Mouse (Mus musculus) stomach, postnatal 0 days (tissue): ENCODE measurements around the gene Serping1. TPM values are rescaled to one million over a fixed set of nuclear protein-coding genes. Genes with fewer than 3 reads are reported as not detected.
"Not testable (repeated sequence)": the region's sequence is repeated elsewhere in the genome, so short reads cannot be mapped to it uniquely, and the experiment has no call there.

Experiments
- ATAC-seq: fragments of 200-750 bp; cut with Nextera tagmentation; 2 replicates; pipeline ENCODE4 v1.8.0; 2017; ENCODE audit not compliant: low FRiP score, low TSS enrichment
- DNase-seq: peaks from one replicate; pipeline ENCODE4 v3.0.0-alpha.2; 2016; ENCODE audit warnings: low spot score
- H3K27ac ChIP-seq: fragments of 300-500 bp; sonication (generic); replicated peaks from 2 replicates; pipeline ENCODE4 v1.5.1; 2014; ENCODE audit warnings: mild to moderate bottlenecking, control low read depth
- H3K27me3 ChIP-seq: fragments of 300-500 bp; sonication (generic); 2 replicates; pipeline ENCODE4 v1.6.1; 2014; ENCODE audit warnings: low read length; ENCODE audit not compliant: control insufficient read depth, insufficient read depth
- H3K36me3 ChIP-seq: fragments of 300-500 bp; sonication (generic); 2 replicates; pipeline ENCODE4 v1.6.1; 2014; ENCODE audit warnings: low read length, mixed read lengths; ENCODE audit not compliant: control insufficient read depth, insufficient read depth
- H3K4me1 ChIP-seq: fragments of 300-500 bp; sonication (generic); replicated peaks from 2 replicates; pipeline ENCODE4 v1.6.1; 2014; ENCODE audit warnings: antibody characterized with exemption; ENCODE audit not compliant: control insufficient read depth, insufficient read depth
- H3K4me2 ChIP-seq: fragments of 300-500 bp; sonication (generic); replicated peaks from 2 replicates; pipeline ENCODE4 v1.6.1; 2014; ENCODE audit warnings: low read depth, mild to moderate bottlenecking, control low read depth, moderate library complexity
- H3K4me3 ChIP-seq: fragments of 300-500 bp; sonication (generic); 2 replicates; pipeline ENCODE4 v1.5.1; 2014; ENCODE audit warnings: low read depth, low read length, control low read depth
- H3K9ac ChIP-seq: fragments of 300-500 bp; sonication (generic); 2 replicates; pipeline ENCODE4 v1.6.1; 2014; ENCODE audit warnings: mild to moderate bottlenecking, low read length, control low read depth, mixed read lengths
- H3K9me3 ChIP-seq: fragments of 300-500 bp; sonication (generic); 2 replicates; pipeline ENCODE4 v1.6.1; 2016; ENCODE audit warnings: low read length; ENCODE audit not compliant: control insufficient read depth
- CTCF ChIP-seq: IDR thresholded peaks from 2 replicates; pipeline ENCODE4 v1.5.1; 2016; ENCODE audit warnings: antibody characterized with exemption, low read depth, mild to moderate bottlenecking, moderate library complexity
- EP300 ChIP-seq: optimal IDR thresholded peaks from 2 replicates; pipeline ENCODE3; 2016; ENCODE audit warnings: antibody characterized with exemption
- WGBS: fragments of 180-500 bp; shearing (Covaris S2); extraction: QIAGEN DNeasy Blood & Tissue Kit; methylation state at CpG from one replicate; pipeline ENCODE4 v1.1.7; 2014; 5-methylcytosine and 5-hydroxymethylcytosine counted together
- polyA plus RNA-seq: library from polyadenylated mRNA; unstranded; fragments of >200 nt; fragmentation: Nextera tagmentation; extraction: Ambion mirVana; gene quantifications from 2 replicates; pipeline ENCODE4 v1.2.1, GENCODE M21; 2015

Serping1 gene
- polyA plus RNA-seq, 1 experiment from 2014 or later, result 103 TPM

GRCm38 (mm10) chr2:84735346-84735920 is 39.8 kb downstream of the Serping1 start:
- no peak overlapping the region for H3K4me3 ChIP-seq
- H3K9ac ChIP-seq, result no peak overlapping the region
- TF ChIP-seq EP300, result no peak
- TF ChIP-seq CTCF, result no peak
- 19% methylated on average over 7 of the region's 7 CpGs for WGBS
- H3K27ac ChIP-seq, result no peak overlapping the region
- H3K36me3 ChIP-seq, result no peaks in the 10 kb centered on the region
- 0 out of 2 replicates have a peak, but pooled peaks cover 2% of the 10 kb centered on the region for H3K27me3 ChIP-seq
- no peak overlapping the region; the same call in 1 of the 2 replicates for H3K4me2 ChIP-seq
- H3K4me1 ChIP-seq, result peaks cover 5% of the 10 kb centered on the region
- ATAC-seq (no peak), DNase-seq (no peak)
- no peaks in the 10 kb centered on the region for H3K9me3 ChIP-seq

GRCm38 (mm10) chr2:84734919-84735318 is 40.3 kb downstream of the Serping1 start:
- no peak for ATAC-seq

GRCm38 (mm10) chr2:84734351-84734864 is 40.8 kb downstream of the Serping1 start:
- Histone ChIP-seq H3K9me3 (no peaks in the 10 kb centered on the region), H3K4me1 (peaks cover 5% of the 10 kb centered on the region), H3K4me2 (peak overlapping the region; percentile 54), H3K27ac (0 out of 2 replicates have a peak overlapping the region, but pooled peaks have one; percentile 24), H3K36me3 (no peaks in the 10 kb centered on the region), H3K4me3 (peak overlapping the region; percentile 32), H3K9ac (peak overlapping the region; percentile 32), H3K27me3 (0 out of 2 replicates have a peak, but pooled peaks cover 2% of the 10 kb centered on the region)
- ATAC-seq, result no peak; the same call in 1 of the 2 replicates
- no peak for TF ChIP-seq EP300
- TF ChIP-seq CTCF, result no peak
- no peak for DNase-seq
- under 1% methylated on average over 11 of the region's 11 CpGs for WGBS

More at GRCm38 (mm10) chr2:84734919-84735318, 40.3 kb downstream of the Serping1 start:
- H3K9ac ChIP-seq, result peak overlapping the region; percentile 32
- peaks cover 5% of the 10 kb centered on the region for H3K4me1 ChIP-seq
- DNase-seq, result no peak
- TF ChIP-seq EP300 (no peak), CTCF (no peak)
- no peaks in the 10 kb centered on the region for H3K36me3 ChIP-seq
- H3K4me2 ChIP-seq, result peak overlapping the region; percentile 54
- H3K4me3 ChIP-seq, result peak overlapping the region; percentile 32
- H3K27ac ChIP-seq, result no peak overlapping the region
- H3K27me3 ChIP-seq, result 0 out of 2 replicates have a peak, but pooled peaks cover 2% of the 10 kb centered on the region
- H3K9me3 ChIP-seq, result no peaks in the 10 kb centered on the region
- 0% methylated on average over 2 of the region's 2 CpGs for WGBS

- ATAC-seq, result peak; percentile 67; the same call in 1 of the 2 replicates
- Histone ChIP-seq H3K4me3 (peak within 1 kb of the TSS; percentile 32), H3K27me3 (0 out of 2 replicates have a peak, but pooled peaks cover 2% of the 10 kb centered on the region), H3K9me3 (no peaks in the 10 kb centered on the region), H3K27ac (0 out of 2 replicates have a peak within 1 kb of the TSS, but pooled peaks have one; percentile 24), H3K36me3 (no peaks in the 10 kb centered on the region), H3K9ac (peak within 1 kb of the TSS; percentile 32), H3K4me1 (peaks cover 5% of the 10 kb centered on the region), H3K4me2 (peak within 1 kb of the TSS; percentile 54)
- peak; percentile 63 for DNase-seq
- TF ChIP-seq CTCF, result no peak
- under 1% methylated on average over 8 of the region's 8 CpGs for WGBS
Measured at GRCm38 (mm10) chr2:84733579-84734300, 41.5 kb downstream of the Serping1 start, which contains the start of gene Ypel4. Gene Ypel4 (plus strand): TSS chr2:84734058.

- WGBS, result 62% methylated on average over 1 of the region's 1 CpGs
- no peak overlapping the region for H3K27ac ChIP-seq
- peaks cover 3% of the 10 kb centered on the region; the same call in 1 of the 2 replicates for H3K4me1 ChIP-seq
- no peak for TF ChIP-seq EP300
- no peak for TF ChIP-seq CTCF
- 0 out of 2 replicates have a peak, but pooled peaks cover 2% of the 10 kb centered on the region for H3K27me3 ChIP-seq
- DNase-seq, result no peak
- ATAC-seq, result no peak
- no peak overlapping the region for H3K4me2 ChIP-seq
- no peaks in the 10 kb centered on the region for H3K36me3 ChIP-seq
- no peak overlapping the region for H3K9ac ChIP-seq
- no peak overlapping the region for H3K4me3 ChIP-seq
- H3K9me3 ChIP-seq, result no peaks in the 10 kb centered on the region
Measured at GRCm38 (mm10) chr2:84732394-84732793, 42.9 kb downstream of the Serping1 start.

GRCm38 (mm10) chr2:84731206-84731605 is 44.0 kb downstream of the Serping1 start:
- no peaks in the 10 kb centered on the region for H3K36me3 ChIP-seq
- no peak overlapping the region for H3K4me3 ChIP-seq
- no peaks in the 10 kb centered on the region for H3K9me3 ChIP-seq
- no peak for TF ChIP-seq EP300
- TF ChIP-seq CTCF, result no peak
- H3K9ac ChIP-seq, result no peak overlapping the region
- no peak overlapping the region for H3K27ac ChIP-seq
- H3K27me3 ChIP-seq, result 0 out of 2 replicates have a peak, but pooled peaks cover 2% of the 10 kb centered on the region
- H3K4me2 ChIP-seq, result no peak overlapping the region
- DNase-seq (no peak), ATAC-seq (no peak)
- H3K4me1 ChIP-seq, result peaks cover under 1% of the 10 kb centered on the region; the same call in 1 of the 2 replicates
- 72% methylated on average over 3 of the region's 3 CpGs for WGBS

- H3K9me3 ChIP-seq, H3K4me3 ChIP-seq, H3K9ac ChIP-seq, H3K4me2 ChIP-seq, H3K27me3 ChIP-seq, H3K36me3 ChIP-seq, DNase-seq, H3K27ac ChIP-seq, ATAC-seq, H3K4me1 ChIP-seq: not testable (repeated sequence)
- 81% methylated on average over 5 of the region's 5 CpGs for WGBS
Measured at GRCm38 (mm10) chr2:84728191-84728590, 47.1 kb downstream of the Serping1 start.
